Mouse (Mus musculus) MEL (cell line): ENCODE data around the gene Tnni3k.

Source experiments
- CHD2 ChIP-seq: IDR thresholded peaks from 2 replicates; pipeline ENCODE4 v1.6.1; 2011; ENCODE audit warnings: low read length, improper control_type of control experiment
- CTCF ChIP-seq, 3 experiments: IDR thresholded peaks in 2 of 3; conservative IDR thresholded peaks in 1 of 3; 2 replicates each; pipeline ENCODE4 v1.5.1; 2011 to 2012; ENCODE audit warnings: low read length in 3 of 3, low read depth in 2 of 3, mild to moderate bottlenecking in 2 of 3, improper control_type of control experiment in 1 of 3, inconsistent platforms in 1 of 3, mixed read lengths in 1 of 3, moderate library complexity in 1 of 3; ENCODE audit not compliant: control insufficient read depth in 1 of 3, insufficient read depth in 1 of 3, poor library complexity in 1 of 3, severe bottlenecking in 1 of 3
- E2F4 ChIP-seq: IDR thresholded peaks from 2 replicates; pipeline ENCODE4 v1.6.1; 2011; ENCODE audit warnings: low read depth, low read length, improper control_type of control experiment, borderline replicate concordance
- EP300 ChIP-seq, 2 experiments: IDR thresholded peaks; 2 replicates each; pipeline ENCODE4 v1.6.1; 2011; ENCODE audit warnings: improper control_type of control experiment in 2 of 2, low read length in 2 of 2, low read depth in 1 of 2, mild to moderate bottlenecking in 1 of 2
- GATA1 ChIP-seq: IDR thresholded peaks from 2 replicates; pipeline ENCODE4 v1.6.1; 2011; ENCODE audit warnings: low read depth, low read length, improper control_type of control experiment
- MAX ChIP-seq: IDR thresholded peaks from 2 replicates; pipeline ENCODE4 v1.6.1; 2011; ENCODE audit warnings: low read length, improper control_type of control experiment
- POLR2A ChIP-seq, 2 experiments: IDR thresholded peaks; 2 replicates each; pipeline ENCODE4 v1.6.1; 2011 to 2012; ENCODE audit warnings: low read length in 2 of 2, mild to moderate bottlenecking in 2 of 2, control low read depth in 1 of 2, improper control_type of control experiment in 1 of 2, low read depth in 1 of 2, moderate library complexity in 1 of 2; ENCODE audit not compliant: control insufficient read depth in 1 of 2, insufficient read depth in 1 of 2, poor library complexity in 1 of 2
- POLR2AphosphoS2 ChIP-seq: IDR thresholded peaks from 2 replicates; pipeline ENCODE4 v1.6.1; 2011; ENCODE audit warnings: low read length, improper control_type of control experiment
- TCF12 ChIP-seq: IDR thresholded peaks from 2 replicates; pipeline ENCODE4 v1.6.1; 2014; ENCODE audit warnings: low read depth, mild to moderate bottlenecking, inconsistent platforms, low read length, improper control_type of control experiment, moderate library complexity

DNA sequence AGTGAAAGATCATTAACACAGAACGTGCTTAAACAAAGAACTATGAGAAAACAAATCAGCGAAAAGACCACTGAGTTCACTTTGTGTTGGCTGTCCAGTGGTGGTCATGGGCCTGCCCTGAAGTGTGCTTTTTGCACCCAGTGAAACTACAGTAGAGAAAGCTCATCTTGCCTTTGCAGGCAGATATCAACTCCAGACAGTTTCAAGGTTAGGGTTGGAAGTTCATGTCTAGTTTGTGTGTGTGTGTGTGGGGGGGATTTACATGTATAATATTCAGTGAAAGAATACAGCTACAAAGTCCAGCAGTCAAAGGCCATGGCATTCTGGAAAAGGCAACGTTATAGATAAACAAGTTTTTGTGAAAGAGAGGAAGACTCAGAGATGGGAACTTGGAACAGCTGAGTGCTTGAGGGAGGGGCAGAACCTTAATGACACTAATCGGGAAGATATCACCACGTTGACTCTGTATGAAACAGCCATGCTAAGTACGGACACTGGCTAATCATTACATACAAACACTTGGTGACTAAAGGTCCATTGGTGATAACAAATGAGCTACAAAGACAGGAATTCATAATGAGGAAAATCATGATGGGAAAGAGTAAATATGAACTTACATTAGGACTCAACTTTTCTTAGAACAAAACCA, 3.7 kb upstream of the Tnni3k start:
- no peak for TF ChIP-seq POLR2AphosphoS2
- TF ChIP-seq TCF12 = no peak
- no peak for TF ChIP-seq MAX
- no peak for TF ChIP-seq E2F4
- TF ChIP-seq POLR2A (IDR thresholded peaks at IDR 0.05; ENCODE audit: control insufficient read depth in 1 of 2, insufficient read depth in 1 of 2, low read depth in 1 of 2, low read length in 2 of 2, poor library complexity in 1 of 2) = no peak
- TF ChIP-seq CTCF (IDR thresholded peaks at IDR 0.05 in 2 of 3, conservative IDR thresholded peaks at IDR 0.05 in 1 of 3; ENCODE audit: control insufficient read depth in 1 of 3, insufficient read depth in 1 of 3, low read depth in 2 of 3, low read length in 3 of 3, poor library complexity in 1 of 3, severe bottlenecking in 1 of 3) = no peak
- no peak for TF ChIP-seq EP300 (IDR thresholded peaks at IDR 0.05; ENCODE audit: low read depth in 1 of 2, low read length in 2 of 2)
- no peak for TF ChIP-seq CHD2
- TF ChIP-seq GATA1 = no peak
